Mouse (Mus musculus) spleen, postnatal 4 days (tissue): ENCODE measurements around the gene Tango6.
"Not testable (repeated sequence)": the region's sequence is repeated elsewhere in the genome, so short reads cannot be mapped to it uniquely, and the experiment has no call there.

Experiments used
- DNase-seq, 2 experiments: peaks; one replicate each; pipeline ENCODE4 v3.0.0; 2022; ENCODE audit warnings: low spot score in 2 of 2

Gene Tango6

DNA sequence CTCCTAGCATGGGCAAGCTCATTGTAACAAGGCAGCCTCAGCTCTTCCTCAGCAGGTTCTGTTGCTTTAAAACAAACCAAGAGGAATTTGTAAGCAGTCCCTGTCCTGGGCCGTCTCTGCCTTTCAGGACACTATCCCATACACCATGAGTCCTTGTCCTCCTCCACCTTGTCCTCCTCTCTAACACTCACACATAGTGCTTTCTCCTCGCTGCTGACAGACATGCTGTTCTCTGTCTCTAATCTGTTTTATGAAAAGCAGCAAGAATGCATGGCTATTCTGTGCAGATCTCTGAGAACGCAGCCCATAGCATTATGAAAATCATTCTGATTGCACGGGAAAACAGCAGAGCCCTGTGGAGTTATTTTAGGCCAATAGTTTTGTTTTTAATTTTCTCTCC, 78.4 kb downstream of the Tango6 start:
- no peak for DNase-seq

GRCm38 (mm10) chr8:106761867-106762523, 79.1 kb downstream of the Tango6 start:
- no peak for DNase-seq

GRCm38 (mm10) chr8:106764529-106764928, 81.7 kb downstream of the Tango6 start:
- no peak for DNase-seq

- no peak for DNase-seq
These were observed 82.7 kb downstream of the Tango6 start for GRCm38 (mm10) chr8:106765570-106765969.

GRCm38 (mm10) chr8:106766736-106767135, 83.9 kb downstream of the Tango6 start:
- no peak for DNase-seq

- DNase-seq, result no peak
These were observed 86.4 kb downstream of the Tango6 start for GRCm38 (mm10) chr8:106769147-106769805.

DNA sequence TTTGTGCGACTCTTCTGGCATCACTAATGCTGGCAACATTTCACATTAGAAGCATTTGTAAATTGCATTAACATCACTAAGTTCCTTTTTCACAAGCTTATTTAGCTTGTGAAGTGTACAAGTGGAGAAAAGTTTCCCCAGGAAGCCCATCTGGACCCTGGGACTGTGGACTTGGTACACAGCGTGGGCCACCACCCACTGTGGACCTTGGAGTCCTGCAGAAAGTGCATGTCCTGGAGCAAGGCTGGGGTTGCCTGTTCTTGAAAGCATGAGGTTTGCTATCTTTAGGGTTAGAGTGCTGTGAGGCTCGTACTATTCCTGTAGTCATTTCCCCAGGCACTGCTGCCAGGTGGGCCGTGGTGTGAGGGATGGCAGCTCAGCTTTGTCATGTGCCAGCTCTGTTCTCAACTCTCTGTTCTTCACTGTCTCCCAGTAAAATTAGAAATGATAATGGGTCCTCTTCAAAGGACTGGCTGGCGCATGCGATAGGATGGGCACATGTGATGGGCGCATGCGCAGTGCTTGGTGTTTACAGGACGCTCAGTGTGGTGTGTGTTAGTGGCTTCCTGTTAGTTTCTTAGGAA, 87.8 kb downstream of the Tango6 start:
- DNase-seq, result no peak

- DNase-seq, result no peak
These were observed 89.2 kb downstream of the Tango6 start for GRCm38 (mm10) chr8:106772094-106772493.

- no peak for DNase-seq
These were observed 89.6 kb downstream of the Tango6 start for GRCm38 (mm10) chr8:106772501-106772900.

GRCm38 (mm10) chr8:106774567-106775320, 91.9 kb downstream of the Tango6 start:
- no peak for DNase-seq

- DNase-seq, result no peak
These were observed 106.8 kb downstream of the Tango6 start for GRCm38 (mm10) chr8:106789623-106790022.

- no peak for DNase-seq
These were observed 112.0 kb downstream of the Tango6 start for GRCm38 (mm10) chr8:106794820-106795219.

DNA sequence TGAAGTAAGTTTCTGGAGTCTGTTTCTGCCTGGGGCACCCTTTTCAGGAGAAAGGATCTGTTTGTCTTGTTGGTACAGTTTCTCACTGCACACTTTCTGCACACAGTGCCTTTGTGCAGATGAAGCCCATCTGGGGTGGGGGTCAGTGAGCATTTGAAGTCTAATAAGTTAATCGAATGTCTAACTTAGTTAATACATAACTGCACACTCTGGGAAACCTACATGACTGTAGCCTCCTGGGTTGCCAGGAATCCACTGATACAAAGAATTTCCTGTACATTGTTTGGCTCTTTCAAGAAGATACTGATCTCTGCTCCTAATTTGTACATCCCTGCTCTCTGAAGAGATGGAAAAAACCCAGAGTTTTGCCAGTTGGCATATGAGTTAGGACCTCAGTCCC, 117.0 kb downstream of the Tango6 start:
- DNase-seq, result no peak

GRCm38 (mm10) chr8:106801261-106801660, 118.4 kb downstream of the Tango6 start:
- DNase-seq, result no peak

DNA sequence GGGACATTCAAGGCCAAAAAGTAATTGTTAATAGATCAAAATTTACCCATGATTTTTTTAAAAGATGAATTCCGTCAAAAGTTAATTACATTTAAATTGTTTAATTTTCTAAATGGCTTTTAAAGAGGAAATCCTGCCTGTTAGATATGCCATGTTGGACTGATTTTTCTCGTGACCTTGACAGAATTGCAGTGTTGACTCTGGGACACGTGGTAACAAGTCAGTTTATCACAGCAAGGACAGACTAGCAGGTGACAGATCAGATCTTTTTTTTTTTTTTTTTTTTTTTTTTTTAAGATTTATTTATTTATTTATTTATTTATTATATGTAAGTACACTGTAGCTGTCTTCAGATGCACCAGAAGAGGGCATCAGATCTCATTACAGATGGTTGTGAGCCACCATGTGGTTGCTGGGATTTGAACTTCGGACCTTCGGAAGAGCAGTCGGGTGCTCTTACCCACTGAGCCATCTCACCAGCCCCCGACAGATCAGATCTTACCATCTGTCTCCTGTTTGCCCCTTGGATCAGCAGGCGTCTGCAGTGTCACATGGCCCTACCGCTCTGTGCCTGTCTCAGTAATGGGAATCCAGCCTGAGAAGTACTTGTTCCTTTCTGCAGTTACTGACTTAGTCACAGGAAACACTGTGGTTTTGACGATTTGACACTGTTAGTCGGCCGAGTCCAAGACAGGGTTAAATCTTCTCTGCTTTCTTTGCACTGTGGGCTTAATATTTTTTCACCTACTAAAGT, 119.7 kb downstream of the Tango6 start:
- not testable (repeated sequence) for DNase-seq

DNA sequence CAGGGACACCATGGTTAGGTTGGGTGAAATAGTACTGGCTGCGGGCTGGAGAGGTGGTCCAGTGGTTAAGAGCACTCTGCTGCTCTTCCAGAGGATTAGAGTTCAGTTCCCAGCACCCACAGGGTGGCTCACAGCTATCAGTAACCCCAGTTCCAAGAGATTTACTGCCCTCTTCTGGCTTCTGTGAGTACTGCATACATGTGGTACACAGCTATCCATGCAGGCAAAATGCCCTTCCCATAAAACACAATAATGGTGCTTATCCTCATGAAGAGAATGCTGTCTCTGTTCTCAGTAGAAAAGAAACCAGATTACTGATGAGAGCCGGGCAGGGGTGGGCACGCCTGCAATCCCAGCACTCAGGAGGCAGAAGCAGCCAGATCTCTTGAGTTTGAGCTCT, 123.0 kb downstream of the Tango6 start:
- DNase-seq, result no peak

DNA sequence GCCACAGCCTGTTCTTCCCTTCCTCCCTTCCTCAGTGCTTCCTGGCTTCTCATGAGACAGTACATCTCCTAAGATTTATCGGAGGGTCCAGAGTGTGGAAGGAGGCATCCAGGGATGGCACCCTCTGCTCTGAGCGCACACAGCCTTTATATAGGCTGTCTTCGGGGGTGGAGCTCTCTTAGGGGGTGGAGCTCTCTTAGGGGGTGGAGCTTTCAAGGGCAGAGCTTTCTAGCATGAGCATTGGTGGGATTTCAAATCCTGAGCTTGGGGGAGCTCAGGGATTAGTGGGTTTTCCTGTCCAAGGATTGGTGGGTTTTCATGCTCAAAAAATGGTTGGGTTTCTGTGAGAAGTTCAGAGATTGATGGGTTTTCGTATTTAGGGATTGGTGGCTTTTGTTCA, 124.6 kb downstream of the Tango6 start:
- DNase-seq, result no peak

DNA sequence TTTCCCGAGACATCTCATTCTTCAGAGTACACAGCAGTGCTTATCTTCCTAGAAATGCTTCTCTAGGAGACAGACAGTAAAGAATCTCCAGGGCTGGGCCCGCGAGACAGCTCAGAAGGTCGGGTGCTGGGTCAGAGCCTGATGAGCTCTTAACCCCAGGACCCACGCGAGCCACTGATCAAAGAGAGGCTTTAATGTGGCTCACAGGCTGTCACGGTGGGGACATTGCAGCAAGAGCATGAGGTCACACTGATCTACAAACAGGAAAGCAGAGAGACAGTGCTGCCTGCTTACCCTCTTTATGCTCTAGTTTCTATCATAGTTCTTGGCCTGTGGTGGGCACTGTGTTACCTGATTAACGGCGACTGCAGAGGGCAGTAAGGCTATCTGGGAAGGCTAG, 126.9 kb downstream of the Tango6 start:
- DNase-seq, result no peak

- DNase-seq, result no peak
These were observed 127.5 kb downstream of the Tango6 start for GRCm38 (mm10) chr8:106810406-106810805.

DNA sequence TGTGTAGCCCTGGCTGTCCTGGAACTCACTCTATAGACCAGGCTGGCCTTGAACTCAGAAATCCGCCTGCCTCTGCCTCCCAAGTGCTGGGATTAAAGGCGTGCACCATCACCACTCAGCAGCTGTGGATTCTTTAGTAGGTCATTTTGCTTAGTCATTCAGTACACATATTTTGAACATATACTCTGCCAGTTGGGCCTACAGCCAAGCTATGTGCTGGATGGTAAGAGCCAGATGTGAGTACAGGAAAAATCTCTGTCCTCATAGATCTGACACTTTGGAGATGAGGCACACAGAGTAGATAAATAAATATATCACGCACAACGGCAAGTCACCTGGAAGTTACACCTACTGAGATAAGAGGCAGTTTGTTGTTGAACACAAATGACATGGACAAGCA, 129.7 kb downstream of the Tango6 start:
- no peak for DNase-seq

DNA sequence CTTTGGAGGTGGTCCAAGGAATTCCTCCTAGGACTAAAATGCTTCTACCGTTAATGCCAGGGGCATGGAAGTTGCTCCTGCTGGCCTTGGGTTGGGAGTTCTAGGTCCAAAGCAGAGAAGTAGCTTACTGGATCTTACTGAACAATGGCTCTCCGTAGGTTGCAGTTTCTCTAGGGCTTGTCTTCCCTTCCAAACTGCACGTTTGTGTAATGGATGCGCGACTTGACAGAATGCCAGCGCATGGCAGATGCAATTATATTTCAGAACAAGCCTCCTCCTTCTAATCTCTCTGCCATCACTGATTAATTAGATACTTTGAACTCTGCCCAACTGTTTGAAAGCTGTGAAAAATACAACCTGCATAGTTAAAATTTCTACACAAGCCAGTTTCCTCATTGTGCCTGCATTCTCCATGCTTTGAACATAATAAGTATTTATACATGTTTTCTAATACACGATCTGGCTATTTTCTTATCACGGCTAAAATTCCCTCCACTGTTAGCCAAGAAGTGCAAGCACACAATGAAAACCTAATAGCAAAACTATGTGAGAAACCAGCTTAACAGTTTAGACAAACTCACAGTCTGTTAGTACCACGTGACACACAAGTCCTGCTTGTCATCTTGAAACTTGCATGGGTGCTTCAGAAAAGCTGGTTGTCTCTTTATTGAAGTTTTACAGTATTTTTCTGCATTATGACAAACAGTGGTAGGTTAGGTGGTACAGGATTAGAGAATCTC, 133.7 kb downstream of the Tango6 start:
- DNase-seq, result no peak
